Mouse (Mus musculus): ENCODE results near the gene Prrt1.

DNA sequence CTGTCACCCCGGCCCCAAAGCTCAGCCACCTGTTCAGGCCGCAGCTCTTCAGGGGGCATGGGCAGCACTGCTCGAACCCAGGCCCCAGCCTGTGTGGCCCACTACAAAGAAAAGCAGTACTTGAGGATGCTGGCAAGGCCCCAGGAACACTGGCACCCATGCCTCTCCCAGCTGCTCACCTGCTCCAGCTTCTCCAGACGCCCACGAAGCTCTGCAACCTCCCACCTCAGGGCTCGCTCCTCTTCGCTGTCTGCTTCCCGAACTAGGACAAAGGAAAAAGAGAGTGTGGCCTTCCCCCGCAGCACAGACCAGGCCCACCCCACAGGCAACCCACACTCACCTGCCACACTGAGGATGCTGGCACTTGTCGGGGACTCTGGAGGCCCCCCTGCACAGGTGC, 15.5 kb upstream of the Prrt1 start:
- TF ChIP-seq POLR2A (IDR thresholded peaks at IDR 0.05; ENCODE audit: low read depth, low read length) (no peak), CTCF (IDR thresholded peaks at IDR 0.05; ENCODE audit: borderline replicate concordance, insufficient read depth, low read length) (no peak)

All from embryonic fibroblast, embryonic 13.5 days (primary cell).